Mouse (Mus musculus): ENCODE results near the gene Clspn.

Gene Clspn

GRCm38 (mm10) chr4:126641901-126642300 lies 85.2 kb downstream of the Clspn start:
- no peak for DNase-seq

Data from kidney, adult 11 months (tissue).